Mouse (Mus musculus) bone marrow, adult 2 months (tissue): ENCODE data around the gene Txndc2. TPM values are rescaled to one million over a fixed set of nuclear protein-coding genes. Genes with fewer than 3 reads are reported as not detected.

ENCODE experiments used
- H3K27ac ChIP-seq: fragments of 200-500 bp; 2 replicates; pipeline ENCODE4 v1.5.1; 2012; ENCODE audit warnings: low read depth, mild to moderate bottlenecking, control low read depth, inconsistent platforms, low read length; ENCODE audit not compliant: control insufficient read depth, poor library complexity, insufficient read depth
- H3K4me1 ChIP-seq: fragments of 200-500 bp; 2 replicates; pipeline ENCODE4 v1.6.1; 2011; ENCODE audit warnings: low read length; ENCODE audit not compliant: control insufficient read depth, insufficient read depth
- H3K4me3 ChIP-seq: fragments of 200-500 bp; replicated peaks from 2 replicates; pipeline ENCODE3; 2011; ENCODE audit warnings: mild to moderate bottlenecking, low read depth, low read length, control low read depth; ENCODE audit not compliant: control insufficient read depth
- CTCF ChIP-seq: fragments of 200-500 bp; IDR thresholded peaks from 2 replicates; pipeline ENCODE4 v1.5.1; 2011; ENCODE audit warnings: low read length, control low read depth; ENCODE audit not compliant: control insufficient read depth, insufficient read depth
- POLR2A ChIP-seq: fragments of 200-500 bp; IDR thresholded peaks from 2 replicates; pipeline ENCODE4 v1.6.1; 2011; ENCODE audit warnings: low read depth, mild to moderate bottlenecking, control low read depth, low read length, borderline replicate concordance; ENCODE audit not compliant: control insufficient read depth
- WGBS: fragments of 180-500 bp; shearing (Covaris S2); methylation state at CpG from one replicate; pipeline ENCODE4 v1.1.7; 2018; 5-methylcytosine and 5-hydroxymethylcytosine counted together
- polyA plus RNA-seq: library from polyadenylated mRNA; stranded (reverse); fragments of >200 nt; gene quantifications from 2 replicates; pipeline ENCODE4 v1.2.4, GENCODE M21; 2011; ENCODE audit warnings: low replicate concordance; ENCODE audit not compliant: missing spikeins, insufficient read depth, insufficient read length

Gene Txndc2
- polyA plus RNA-seq, 1 experiment, result not detected

DNA sequence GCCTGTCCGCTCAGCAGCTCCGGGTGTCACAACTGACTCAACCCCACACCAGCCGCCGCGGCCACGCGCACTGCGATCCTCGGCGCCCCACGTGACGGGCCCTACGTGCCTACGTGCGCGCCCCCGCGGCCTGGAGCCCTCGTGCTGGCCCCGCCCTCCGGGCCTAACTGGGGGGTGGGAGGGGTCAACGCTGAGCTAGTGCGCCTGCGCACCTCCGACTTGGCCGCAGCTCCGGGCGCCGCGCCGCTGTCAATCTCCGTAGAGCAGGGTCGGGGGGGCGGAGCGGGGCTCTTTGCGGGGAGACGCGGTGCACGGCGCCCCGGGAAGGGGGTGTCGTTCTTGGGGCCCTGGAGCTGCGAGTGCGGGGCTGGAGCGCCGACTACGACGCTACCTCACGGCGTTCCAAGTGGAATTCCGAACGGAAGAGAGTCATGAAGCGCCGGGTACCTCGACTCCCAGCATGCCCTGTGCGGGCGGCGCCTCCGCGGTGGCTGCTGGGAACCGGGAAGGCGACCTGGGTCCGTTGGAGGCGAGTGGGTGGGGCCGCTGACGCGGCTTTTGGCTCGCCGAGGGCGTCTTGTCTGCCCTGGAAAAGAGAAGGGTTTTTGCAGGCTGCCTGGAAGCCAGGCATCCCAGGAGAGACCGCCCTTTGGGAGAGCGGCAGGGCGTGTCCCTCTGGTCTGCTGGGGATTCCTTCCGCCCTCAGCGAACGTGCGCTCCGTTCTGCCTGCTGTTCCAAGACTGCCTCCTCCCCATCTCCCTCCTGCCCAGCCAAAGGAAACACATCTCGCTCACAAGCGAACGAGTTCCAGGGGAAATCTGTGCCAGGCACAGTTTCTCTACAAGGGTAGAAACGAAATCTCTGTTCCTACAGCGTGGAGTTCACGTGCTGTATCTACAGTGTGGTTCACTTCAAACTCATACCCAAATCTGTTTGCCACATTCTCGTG lies 28.2 kb downstream of the Txndc2 start, which contains the start of gene Vapa:
Vapa (minus strand) TSS at position 93 of the 950 bp plus-strand sequence.
- WGBS, result under 1% methylated on average over 85 of the region's 85 CpGs
- Histone ChIP-seq H3K27ac (peak within 1 kb of the TSS; percentile 97), H3K4me3 (peak within 1 kb of the TSS; percentile 80), H3K4me1 (peaks cover 5% of the 10 kb centered on the region)
- no peak for TF ChIP-seq CTCF
- peak; percentile 78; the same call in 1 of the 2 replicates for TF ChIP-seq POLR2A

DNA sequence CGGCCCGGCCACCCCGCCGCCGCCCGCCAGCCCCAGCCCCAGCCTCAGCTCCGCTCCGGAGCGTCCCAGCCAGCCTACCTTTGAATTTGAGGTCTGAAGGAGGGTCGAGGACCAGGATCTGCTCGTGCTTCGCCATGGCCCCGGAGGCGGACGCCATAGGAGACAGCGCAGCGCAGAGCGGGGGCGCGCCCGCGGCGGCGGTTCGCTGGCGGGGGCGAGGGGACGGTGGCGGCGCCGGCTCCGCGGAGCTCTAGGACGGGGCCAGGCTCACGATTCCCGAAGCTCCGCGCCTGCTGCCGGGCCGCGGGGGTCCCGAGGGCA lies 28.9 kb downstream of the Txndc2 start:
- WGBS, result 2% methylated on average over 39 of the region's 42 CpGs
- TF ChIP-seq POLR2A (no peak), CTCF (no peak)
- Histone ChIP-seq H3K4me1 (peaks cover 5% of the 10 kb centered on the region), H3K27ac (peak overlapping the region; percentile 97), H3K4me3 (peak overlapping the region; percentile 78)

DNA sequence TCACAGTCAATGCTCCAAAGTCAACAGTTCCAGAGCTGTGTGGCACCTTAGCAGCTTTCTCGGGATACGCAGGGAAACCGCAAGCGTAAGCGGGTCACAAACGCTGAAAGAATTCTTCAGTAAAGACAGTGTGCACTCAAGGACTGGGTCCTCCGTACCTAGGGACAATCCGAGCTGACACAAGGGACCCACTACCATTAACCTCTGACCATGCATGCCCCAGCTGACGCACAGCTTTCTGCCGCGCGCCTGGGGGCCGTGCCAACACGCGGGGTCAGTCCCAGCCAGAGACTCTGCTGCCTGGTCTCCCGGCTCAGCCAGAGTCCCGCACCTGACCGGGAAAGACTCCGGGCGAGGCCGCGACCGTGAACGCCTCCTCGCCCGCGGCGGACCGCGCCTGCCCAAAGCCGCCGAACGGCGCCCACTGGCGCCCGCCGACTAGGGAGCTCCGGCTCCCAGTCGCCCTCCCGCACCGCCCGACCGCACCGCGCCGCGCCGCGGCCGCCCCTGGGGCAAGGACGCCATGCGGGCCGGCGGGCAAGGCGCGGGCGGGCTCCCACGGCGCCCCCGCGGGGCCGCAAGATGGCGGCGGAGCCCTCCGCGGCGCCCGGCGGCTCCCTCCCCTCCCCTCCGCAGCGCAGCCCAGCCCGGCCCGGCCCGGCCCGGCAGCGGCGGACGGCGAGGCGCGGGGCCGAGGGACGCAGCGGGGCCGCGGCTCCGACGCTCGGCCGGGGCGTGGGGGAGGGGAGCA lies 29.4 kb downstream of the Txndc2 start:
- TF ChIP-seq POLR2A (no peak), CTCF (no peak)
- 8% methylated on average over 91 of the region's 91 CpGs for WGBS
- Histone ChIP-seq H3K4me3 (peak overlapping the region; percentile 78), H3K27ac (peak overlapping the region; percentile 97), H3K4me1 (peaks cover 6% of the 10 kb centered on the region)

DNA sequence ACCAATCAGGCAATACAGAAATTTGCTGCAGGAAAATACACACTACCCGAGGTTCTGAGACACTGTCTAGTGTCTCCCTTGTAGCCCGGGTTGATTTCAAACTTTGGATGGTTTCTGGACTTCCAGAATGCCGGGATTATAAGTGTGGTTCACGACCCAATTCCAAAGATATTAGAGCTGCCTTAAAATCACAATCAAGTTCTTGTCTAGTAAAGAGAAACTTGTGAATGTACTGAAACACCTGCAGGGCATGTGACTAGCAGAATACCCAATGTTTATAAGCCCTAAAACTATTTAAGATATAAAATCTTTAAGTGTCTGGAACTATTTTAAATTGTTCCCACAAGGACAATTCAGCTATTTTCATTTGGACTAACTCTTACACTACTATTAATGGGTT lies 30.2 kb downstream of the Txndc2 start:
- H3K27ac ChIP-seq, result no peak overlapping the region
- peak overlapping the region; percentile 78 for H3K4me3 ChIP-seq
- TF ChIP-seq CTCF (no peak), POLR2A (no peak)
- peaks cover 8% of the 10 kb centered on the region for H3K4me1 ChIP-seq
- 4% methylated on average over 4 of the region's 4 CpGs for WGBS

DNA sequence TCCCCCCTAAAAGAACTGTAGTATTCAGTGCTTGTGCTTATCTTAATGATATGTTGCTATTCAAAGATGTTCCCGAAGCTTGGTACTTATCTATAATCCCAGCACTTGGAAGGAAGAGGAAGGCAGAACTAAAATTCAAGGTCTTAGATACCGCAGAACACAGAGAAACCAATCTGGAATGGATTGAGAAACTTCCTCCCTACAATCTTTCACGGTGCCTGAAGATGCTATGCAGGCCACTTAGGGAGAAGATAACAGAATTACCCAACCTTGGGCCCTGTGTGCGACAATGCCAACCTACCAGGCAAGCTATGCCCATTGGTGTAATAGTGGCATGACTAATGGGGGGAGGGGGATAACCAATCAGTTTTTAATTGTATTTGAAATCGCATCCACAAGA lies 33.2 kb downstream of the Txndc2 start:
- Histone ChIP-seq H3K4me1 (peaks cover 13% of the 10 kb centered on the region), H3K4me3 (no peak overlapping the region), H3K27ac (peak overlapping the region; percentile 11; the same call in 1 of the 2 replicates)
- TF ChIP-seq CTCF, result no peak
- TF ChIP-seq POLR2A, result no peak
- 19% methylated on average over 5 of the region's 5 CpGs for WGBS

DNA sequence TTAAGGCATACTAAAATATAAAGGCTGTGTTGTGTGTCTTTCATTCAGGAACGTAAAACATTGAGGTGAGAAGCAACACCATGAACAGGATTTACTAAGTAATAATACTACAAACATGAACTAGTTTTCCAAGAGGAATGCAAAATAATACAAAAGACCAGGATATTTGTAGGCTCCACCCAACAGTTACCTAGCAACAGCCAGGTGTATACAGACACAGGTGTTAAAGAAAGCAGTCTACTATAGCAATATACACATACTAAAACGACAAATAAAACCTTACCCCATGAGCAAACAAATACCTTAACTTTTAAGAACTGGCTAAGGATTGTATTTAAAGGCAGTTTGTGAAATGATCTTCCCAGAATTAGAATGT lies 33.7 kb downstream of the Txndc2 start:
- no peak overlapping the region for H3K27ac ChIP-seq
- 70% methylated on average over 2 of the region's 2 CpGs for WGBS
- TF ChIP-seq CTCF (no peak), POLR2A (no peak)
- H3K4me3 ChIP-seq, result no peak overlapping the region
- peaks cover 13% of the 10 kb centered on the region for H3K4me1 ChIP-seq

DNA sequence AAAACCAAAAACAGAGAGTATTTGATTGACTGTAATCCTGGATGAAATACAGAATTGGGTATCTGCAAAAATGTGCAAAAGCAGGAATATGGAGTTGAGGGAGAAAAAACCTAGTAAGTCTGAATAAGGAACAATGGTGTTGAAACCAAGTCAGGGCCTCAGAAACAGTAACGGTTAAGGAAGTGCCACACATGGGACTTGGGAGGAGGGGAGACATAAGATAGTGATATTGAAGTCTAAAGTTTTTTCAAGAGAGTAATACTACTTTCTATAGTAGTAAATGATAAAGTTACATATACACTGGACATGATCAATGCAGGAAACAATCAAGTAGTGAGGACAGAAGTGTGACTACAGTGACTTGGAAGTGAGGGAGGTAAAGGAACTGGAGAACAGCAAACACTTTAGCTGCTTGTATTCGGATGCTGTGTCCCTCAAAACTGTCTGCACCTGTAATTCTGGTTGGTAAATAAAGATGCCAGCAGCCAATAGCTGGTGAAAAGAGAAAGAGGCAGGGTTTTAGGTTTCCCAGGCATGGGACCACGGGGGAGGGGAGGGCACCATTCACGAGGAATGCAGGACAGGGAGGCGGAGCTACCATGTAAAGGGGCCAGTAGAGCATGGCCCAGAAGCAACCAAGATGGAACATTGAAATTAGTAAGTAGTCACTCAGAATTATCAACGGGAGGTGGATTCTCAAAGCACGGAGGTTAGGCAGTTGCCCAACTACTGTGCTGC lies 34.2 kb downstream of the Txndc2 start:
- H3K4me1 ChIP-seq, result peaks cover 13% of the 10 kb centered on the region
- TF ChIP-seq CTCF (no peak), POLR2A (no peak)
- WGBS, result 27% methylated on average over 7 of the region's 7 CpGs
- H3K4me3 ChIP-seq, result no peak overlapping the region
- peak overlapping the region; percentile 52; the same call in 1 of the 2 replicates for H3K27ac ChIP-seq

DNA sequence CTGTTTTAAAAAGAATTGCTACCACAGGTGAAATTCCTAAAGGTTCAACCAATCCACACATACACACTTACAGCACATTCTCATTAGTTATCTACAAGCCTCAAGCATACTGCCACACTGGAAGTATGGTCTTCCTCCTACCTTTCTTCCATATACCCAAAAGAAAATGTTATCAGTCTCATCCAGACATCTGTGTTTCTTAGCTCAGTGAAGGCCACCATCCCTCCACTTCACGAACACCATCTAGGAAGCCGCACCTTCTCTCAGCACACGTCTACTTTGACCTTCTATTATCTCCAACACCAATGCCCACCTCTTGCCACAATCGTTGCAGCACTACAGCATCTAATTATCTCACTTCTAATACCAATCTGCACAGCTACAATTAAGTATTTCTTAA lies 36.0 kb downstream of the Txndc2 start:
- 37% methylated on average over 4 of the region's 4 CpGs for WGBS
- H3K4me1 ChIP-seq, result peaks cover 13% of the 10 kb centered on the region
- no peak for TF ChIP-seq CTCF
- no peak for TF ChIP-seq POLR2A
- no peak overlapping the region for H3K4me3 ChIP-seq
- H3K27ac ChIP-seq, result no peak overlapping the region
